Mouse (Mus musculus): ENCODE measurements at regions not wholly inside any gene's neighbourhood (a gene's known extent, or its start where the extent isn't known, plus 50 kb on each side); places are given as distances from the start of the nearest gene placed in this dataset.

- no peak for DNase-seq
These were observed 858.5 kb downstream of the Zfp704 start for GRCm38 (mm10) chr3:8751356-8751755.

GRCm38 (mm10) chr3:8750858-8751257, 859.0 kb downstream of the Zfp704 start:
- no peak for DNase-seq

GRCm38 (mm10) chr3:8750162-8750561, 859.7 kb downstream of the Zfp704 start:
- DNase-seq, result no peak

GRCm38 (mm10) chr3:8747201-8747600, 862.7 kb downstream of the Zfp704 start:
- no peak for DNase-seq

GRCm38 (mm10) chr3:8746677-8747076, 863.2 kb downstream of the Zfp704 start:
- no peak for DNase-seq

- DNase-seq, result no peak
These were observed 863.8 kb downstream of the Zfp704 start for GRCm38 (mm10) chr3:8746037-8746436.

GRCm38 (mm10) chr3:8744857-8745256, 865.0 kb downstream of the Zfp704 start:
- no peak for DNase-seq

GRCm38 (mm10) chr3:8743650-8744049, 866.2 kb downstream of the Zfp704 start:
- DNase-seq, result no peak

- no peak for DNase-seq
These were observed 868.4 kb downstream of the Zfp704 start for GRCm38 (mm10) chr3:8741266-8742023.

- no peak for DNase-seq
These were observed 869.2 kb downstream of the Zfp704 start for GRCm38 (mm10) chr3:8740710-8741109.

- no peak for DNase-seq
These were observed 870.6 kb downstream of the Zfp704 start for GRCm38 (mm10) chr3:8739299-8739698.

GRCm38 (mm10) chr3:8736239-8736953, 873.5 kb downstream of the Zfp704 start:
- no peak for DNase-seq

- peak; percentile 14 for DNase-seq
These were observed 875.8 kb downstream of the Zfp704 start for GRCm38 (mm10) chr3:8734096-8734495.

GRCm38 (mm10) chr3:8731398-8731797, 878.5 kb downstream of the Zfp704 start:
- no peak for DNase-seq

GRCm38 (mm10) chr3:8721628-8722594, 888.0 kb downstream of the Zfp704 start:
- DNase-seq, result no peak

- no peak for DNase-seq
These were observed 889.2 kb downstream of the Zfp704 start for GRCm38 (mm10) chr3:8720586-8721100.

- DNase-seq, result no peak
These were observed 891.7 kb downstream of the Zfp704 start for GRCm38 (mm10) chr3:8718206-8718605.

GRCm38 (mm10) chr3:8717334-8717812, 892.5 kb downstream of the Zfp704 start:
- DNase-seq, result peak; percentile 51

All from right cerebral cortex, adult 18-20 months (tissue).